Mouse (Mus musculus) lung, postnatal 14 days (tissue): ENCODE data around the gene Ip6k2.

ENCODE experiments used
- DNase-seq: peaks from one replicate; pipeline ENCODE4 v3.0.0; 2021

The Ip6k2 gene

DNA sequence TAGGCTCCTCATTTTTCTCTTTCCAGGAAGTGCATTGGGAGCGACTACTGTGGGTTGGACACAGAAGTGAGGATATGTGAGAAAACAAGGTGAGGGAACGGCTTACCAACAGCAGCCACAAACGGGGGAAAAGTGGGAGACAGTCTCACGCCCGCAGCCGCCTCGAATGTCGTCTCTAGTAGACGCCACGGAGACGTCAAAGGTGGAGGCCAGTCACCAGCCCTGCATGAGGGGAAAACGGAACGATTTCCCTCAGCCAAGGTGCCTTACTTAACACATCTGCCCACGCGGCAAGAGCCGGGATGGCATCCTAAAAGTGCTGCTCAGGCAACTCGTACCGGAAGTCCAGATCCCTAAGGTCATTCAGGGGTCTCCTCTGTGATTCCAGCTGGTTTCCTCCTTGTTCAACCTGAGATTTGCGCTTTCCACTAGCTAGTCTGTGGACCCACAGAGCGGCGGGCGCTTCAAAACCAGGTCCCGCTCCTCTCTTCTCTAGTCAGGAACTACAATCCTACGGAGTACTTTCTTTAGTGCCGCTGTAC lies 40.6 kb downstream of the Ip6k2 start:
- no peak for DNase-seq

DNA sequence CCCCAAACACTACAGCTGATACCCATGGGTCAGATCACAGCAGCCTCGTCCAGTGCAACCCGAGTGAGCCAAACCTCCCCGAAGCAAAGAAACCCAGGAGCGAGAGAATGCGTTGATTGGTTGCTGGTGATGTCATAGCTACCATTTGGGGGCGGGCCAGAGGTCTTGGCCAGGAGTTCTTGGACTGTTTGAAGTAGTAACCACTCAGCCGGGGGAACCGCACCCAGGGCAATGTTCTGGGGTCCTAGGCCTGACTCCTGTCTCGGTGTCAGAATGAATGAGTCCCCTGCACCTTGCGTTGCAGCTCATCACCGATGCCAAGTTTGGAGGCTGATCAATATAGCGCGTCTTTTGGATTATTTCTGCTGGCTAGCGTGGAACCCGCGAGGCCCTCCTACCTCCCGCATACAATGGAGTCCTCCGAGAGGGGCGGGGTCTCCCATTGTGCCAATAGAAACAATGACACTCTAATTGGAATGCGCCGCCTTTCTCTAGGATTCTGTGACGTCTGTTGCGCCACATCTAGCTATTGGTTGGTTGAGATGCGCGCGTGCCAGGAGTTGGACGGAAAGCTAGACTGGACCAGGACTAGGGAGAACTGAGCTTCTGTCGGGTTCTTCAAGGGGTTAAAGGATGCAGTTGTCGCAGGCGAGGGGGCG lies 41.3 kb downstream of the Ip6k2 start:
- DNase-seq: no peak

DNA sequence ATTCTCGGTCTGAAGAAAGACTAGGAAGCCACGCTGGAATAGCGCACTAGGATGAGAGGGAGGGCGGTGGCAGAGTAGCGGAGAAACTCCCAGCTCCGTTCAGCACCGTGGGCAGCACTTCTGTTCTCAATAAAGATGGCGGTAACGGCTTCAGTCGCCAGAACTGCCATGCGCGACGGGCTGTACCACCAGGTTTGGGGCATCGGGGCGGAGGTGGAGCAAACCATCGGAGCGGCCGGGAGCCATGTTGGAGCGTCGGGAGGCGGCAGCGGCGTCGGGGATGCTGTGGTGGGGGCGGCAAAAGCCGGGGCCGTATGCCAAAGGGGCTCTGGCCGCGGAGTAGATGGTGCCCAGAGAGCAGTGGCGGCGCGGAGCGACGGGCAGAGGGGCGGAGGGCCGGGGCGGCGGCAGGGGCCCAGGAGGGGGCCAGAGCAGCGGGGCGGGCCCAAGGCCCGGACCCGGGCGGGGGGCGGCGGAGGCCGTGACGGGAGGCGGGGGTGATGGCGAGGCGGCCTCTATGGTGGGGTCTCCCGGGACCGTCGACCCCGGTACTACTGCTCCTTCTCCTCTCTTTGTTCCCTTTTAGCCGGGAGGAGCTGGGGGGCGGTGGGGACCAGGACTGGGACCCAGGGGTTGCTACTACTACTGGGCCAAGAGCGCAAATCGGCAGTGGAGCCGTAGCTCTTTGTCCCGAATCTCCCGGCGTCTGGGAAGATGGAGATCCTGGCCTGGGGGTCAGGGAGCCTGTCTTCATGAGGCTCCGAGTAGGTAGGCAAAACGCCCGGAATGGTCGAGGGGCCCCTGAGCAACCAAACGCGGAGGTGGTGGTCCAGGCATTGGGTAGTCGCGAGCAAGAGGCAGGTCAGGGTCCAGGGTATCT lies 42.5 kb downstream of the Ip6k2 start, which contains the start of gene Celsr3:
Celsr3 (plus strand) TSS at position 501 of the 880 bp plus-strand sequence.
- no peak for DNase-seq

DNA sequence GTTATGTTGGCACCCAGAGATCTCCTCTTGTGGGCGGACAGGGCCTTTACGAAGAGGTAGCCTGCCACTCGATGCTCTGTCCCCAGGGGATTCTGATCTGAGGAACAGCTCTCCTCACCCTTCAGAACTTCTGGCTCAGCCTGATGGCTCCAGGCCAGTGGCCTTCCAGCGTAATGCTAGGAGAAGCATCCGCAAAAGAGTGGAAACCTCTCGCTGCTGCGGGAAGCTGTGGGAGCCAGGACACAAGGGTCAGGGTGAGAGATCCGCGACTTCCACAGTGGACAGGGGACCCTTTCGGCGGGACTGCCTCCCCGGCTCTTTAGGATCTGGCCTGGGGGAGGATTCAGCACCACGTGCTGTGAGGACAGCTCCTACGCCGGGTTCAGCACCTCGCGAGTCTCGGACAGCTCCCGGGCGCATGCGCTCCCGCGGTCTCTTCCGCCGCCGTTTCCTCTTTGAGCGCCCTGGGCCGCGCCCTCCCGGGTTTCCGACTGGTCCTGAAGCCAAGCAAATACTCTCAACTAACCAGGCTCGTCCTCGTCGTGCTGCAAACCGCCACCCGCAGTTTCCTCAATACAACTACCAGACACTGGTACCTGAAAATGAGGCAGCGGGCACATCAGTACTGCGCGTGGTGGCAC lies 43.2 kb downstream of the Ip6k2 start:
- peak; percentile 82 for DNase-seq

DNA sequence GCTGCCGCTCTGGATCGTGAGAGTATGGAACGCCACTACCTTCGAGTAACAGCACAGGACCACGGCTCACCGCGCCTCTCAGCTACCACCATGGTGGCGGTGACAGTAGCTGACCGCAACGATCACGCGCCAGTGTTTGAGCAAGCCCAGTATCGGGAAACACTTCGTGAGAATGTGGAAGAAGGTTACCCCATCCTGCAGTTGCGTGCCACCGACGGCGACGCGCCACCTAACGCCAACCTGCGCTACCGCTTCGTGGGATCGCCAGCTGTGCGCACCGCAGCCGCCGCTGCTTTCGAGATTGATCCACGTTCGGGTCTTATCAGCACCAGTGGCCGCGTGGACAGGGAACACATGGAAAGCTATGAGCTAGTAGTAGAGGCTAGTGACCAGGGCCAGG lies 43.9 kb downstream of the Ip6k2 start:
- no peak for DNase-seq

DNA sequence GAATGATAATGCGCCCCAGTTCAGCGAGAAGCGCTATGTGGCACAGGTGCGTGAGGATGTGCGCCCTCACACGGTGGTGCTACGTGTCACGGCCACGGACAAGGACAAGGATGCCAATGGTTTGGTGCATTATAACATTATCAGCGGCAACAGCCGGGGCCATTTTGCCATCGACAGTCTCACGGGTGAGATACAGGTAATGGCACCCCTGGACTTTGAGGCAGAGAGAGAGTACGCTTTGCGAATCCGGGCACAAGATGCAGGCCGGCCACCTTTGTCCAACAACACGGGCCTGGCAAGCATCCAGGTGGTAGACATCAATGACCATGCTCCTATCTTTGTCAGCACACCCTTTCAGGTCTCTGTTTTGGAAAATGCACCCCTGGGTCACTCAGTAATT lies 44.3 kb downstream of the Ip6k2 start:
- DNase-seq: no peak

DNA sequence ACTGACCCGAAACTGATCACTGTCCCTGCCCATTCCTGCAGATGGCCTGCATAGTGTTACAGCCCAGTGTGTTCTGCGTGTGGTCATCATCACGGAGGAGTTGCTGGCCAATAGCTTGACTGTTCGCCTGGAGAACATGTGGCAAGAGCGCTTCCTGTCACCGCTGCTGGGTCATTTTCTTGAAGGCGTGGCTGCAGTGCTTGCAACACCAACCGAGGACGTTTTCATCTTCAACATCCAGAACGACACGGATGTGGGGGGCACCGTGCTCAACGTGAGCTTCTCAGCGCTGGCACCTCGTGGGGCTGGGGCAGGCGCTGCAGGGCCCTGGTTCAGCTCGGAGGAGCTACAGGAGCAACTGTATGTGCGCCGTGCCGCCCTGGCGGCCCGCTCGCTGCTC lies 48.0 kb downstream of the Ip6k2 start:
- no peak for DNase-seq

DNA sequence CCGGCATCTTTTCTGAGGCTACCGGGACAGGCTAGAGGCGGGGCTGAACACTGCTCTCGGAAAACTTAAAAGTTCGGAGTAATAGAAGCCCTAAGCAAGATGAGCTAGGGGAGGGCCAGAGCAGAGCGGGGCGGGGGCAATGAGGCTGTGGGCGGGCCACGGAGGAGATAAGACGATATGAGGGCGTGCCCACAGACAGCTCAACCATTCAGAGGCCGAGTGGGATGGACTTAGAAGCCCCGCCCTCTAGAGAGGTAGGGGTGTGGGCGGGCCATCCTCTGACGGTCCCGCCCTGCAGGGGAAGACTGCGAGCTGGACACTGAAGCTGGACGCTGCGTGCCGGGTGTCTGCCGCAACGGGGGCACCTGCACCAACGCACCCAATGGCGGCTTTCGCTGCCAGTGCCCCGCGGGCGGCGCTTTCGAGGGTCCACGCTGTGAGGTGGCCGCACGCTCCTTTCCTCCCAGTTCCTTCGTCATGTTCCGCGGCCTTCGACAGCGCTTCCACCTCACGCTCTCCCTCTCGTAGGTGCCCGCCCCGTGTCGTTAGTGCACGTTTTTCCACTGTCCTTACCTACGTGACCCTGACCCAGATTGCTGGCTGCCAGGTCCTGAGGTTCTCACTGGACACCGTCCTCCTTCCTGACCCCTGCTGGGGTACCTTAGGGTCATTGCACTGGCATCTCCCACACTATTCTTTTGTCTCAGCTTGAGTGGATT lies 49.0 kb downstream of the Ip6k2 start:
- DNase-seq: peak; percentile 89

DNA sequence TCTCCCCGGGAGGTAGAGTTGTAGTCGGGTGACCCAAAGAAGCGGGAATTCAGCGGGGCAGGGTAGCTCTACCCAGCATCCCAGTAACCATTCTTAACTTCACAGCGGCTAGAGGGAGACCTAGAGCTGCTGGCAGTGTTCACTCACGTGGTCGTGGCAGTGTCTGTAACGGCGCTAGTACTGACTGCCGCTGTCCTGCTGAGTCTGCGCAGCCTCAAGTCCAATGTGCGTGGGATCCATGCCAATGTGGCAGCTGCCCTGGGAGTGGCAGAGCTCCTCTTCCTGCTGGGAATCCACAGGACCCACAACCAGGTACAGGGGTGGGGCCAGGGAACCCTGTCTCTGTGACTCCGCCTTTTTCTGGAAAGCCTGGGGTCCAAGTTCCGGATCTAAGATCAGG lies 59.4 kb downstream of the Ip6k2 start:
- peak; percentile 48 for DNase-seq

DNA sequence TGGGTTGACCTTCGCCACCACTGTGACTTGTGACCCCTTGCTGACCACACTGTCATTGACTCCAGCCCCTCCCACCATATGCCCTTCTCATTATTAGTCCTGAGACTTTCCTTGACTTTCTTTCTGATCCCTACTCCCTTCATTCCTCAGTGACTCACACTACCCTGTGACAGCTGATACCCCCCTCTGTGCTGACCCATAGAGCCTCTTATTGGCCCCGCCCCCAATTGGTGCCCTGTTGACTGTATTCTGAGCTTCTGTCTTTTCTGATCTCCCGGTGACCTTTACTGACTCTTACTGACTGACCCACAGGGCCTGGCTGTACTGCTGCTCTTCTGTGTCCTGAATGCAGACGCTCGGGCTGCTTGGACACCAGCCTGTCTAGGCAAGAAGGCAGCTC lies 61.8 kb downstream of the Ip6k2 start:
- DNase-seq: no peak

DNA sequence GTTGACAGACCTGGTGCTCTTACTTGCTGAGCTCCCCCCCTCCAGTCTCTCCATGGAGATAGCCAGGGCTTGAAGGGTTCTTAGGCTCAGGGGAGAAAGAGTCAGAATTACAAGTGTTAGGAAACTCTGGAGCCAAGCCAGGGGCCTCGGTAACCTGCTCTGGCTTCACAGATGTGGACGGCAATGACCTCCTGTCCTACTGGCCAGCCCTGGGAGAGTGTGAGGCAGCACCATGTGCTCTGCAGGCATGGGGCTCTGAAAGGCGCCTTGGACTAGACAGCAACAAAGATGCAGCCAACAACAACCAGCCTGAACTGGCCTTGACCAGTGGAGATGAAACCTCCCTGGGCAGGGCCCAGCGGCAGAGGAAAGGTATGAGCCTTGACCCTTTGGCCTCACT lies 63.8 kb downstream of the Ip6k2 start:
- peak; percentile 44 for DNase-seq

DNA sequence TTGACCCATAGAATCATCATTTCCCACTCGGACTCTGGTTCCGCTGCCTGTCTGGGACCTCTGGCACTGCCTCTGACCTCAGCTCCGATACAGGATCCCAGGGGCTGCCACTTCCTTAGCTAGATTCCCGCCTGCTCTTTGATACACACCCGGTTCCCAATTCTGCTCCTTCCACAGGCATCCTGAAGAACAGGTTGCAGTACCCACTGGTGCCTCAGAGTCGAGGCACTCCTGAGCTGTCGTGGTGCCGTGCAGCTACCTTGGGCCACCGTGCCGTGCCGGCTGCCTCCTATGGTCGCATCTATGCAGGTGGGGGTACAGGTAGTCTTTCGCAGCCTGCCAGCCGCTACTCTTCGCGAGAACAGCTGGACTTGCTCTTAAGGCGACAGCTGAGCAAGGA lies 64.8 kb downstream of the Ip6k2 start:
- DNase-seq: no peak

DNA sequence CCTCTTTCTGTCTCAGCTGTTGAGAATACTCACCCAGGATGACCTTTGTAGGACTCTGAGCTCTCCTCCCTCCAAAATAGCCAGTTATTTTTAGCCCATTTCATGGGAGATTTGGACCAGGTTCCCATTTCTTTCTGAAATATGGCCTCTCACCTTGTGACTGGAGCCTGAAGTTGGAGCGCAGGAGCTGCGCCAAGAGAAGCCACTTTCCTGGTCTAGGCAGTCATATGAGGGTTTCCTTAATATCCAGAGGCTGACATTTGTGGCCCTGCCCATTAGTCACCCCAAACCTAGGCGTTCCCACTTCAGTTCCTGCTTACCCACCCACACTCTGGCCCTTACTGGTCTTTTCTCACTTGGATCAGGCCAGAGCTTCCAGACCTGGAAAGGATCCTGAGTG lies 69.4 kb downstream of the Ip6k2 start, which contains the start of gene Slc26a6:
Slc26a6 (plus strand) TSS at position 308 of the 400 bp plus-strand sequence.
- DNase-seq: no peak

DNA sequence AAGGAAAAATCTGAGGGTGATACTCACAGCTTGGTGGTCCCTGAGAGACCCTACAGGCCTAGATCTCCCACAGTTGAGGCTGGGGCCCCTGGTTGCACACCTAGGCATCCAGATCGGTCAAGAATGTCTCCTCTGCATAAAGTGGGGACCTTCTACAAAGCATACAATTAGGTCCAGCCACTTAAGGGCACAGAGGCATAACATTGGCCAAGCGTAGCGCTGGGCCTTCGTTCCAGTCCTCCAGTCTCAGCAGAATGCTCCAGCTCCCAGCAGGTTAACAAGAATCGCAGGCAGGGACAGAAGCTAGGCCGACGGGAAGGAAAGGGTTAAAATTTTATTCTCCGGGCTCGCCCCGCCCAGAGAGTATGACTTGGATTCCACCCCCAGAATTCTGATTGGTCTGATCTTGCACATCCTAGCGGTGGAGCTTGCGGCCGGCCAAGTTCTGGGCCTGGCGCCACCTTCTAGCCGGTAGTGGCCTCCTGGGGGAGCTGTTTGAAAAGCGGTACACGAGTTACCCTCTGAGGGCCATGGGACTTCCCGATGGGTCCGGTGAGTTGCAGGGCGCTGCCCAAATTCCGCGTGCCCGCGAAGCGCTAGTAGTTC lies 70.1 kb downstream of the Ip6k2 start:
- DNase-seq: peak; percentile 91

DNA sequence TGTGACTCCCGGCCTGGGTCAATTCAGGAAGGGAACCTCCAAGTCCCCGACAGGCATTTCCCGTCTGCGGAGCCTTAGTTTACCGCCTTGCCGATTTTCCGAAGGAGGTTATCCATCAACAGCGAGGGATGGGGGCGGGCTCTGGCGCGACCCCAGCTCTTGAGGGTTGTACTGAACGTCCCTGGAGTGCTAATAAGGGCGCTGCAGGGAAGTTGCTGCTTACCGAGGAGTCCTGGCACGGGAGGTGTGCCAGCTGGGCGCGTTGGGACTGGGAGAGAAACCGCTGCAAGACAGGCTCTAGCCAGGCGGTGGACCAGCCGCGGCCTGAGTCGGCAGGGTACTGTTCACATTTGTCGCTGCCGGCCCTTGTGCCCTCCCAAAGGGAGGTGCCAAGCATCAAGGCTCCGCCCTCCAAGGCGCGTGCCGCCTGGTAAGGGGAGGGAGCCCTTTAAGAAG lies 70.7 kb downstream of the Ip6k2 start:
- peak; percentile 88 for DNase-seq

DNA sequence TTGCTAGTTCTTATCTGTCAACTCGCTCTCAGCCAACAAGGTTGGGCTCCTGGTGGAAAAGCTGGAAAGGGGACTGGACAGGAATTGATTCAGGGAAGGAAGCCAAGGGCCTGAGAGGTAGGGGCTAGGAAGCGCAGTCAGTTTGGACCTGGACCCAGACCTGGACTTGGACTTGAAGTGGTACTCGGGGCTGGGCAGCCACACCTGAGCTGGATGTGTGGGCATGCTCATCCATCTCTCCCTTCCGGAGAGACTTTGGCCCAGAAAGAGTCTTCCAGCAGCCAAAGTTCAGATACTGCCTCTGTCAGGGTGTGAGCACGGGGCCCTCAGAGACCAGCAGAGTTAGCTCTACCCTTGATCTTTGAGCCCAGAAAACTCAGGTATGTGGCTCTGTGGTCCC lies 71.7 kb downstream of the Ip6k2 start:
- no peak for DNase-seq
